Mouse (Mus musculus) testis, adult 2 months (tissue): ENCODE data around the gene Brinp2.

Experiments
- CTCF ChIP-seq: fragments of 200-500 bp; IDR thresholded peaks from 2 replicates; pipeline ENCODE4 v1.5.1; 2012; ENCODE audit warnings: low read depth, mild to moderate bottlenecking, inconsistent platforms, low read length, moderate library complexity; ENCODE audit not compliant: control insufficient read depth, insufficient read depth, insufficient replicate concordance
- POLR2A ChIP-seq: fragments of 200-500 bp; IDR thresholded peaks from 2 replicates; pipeline ENCODE4 v1.6.1; 2012; ENCODE audit warnings: low read depth, mild to moderate bottlenecking, inconsistent platforms, low read length, moderate library complexity; ENCODE audit not compliant: control insufficient read depth

- TF ChIP-seq CTCF: peak; percentile 45; the same call in 1 of the 2 replicates
- TF ChIP-seq POLR2A: no peak
Observed at GRCm38 (mm10) chr1:158214743-158215142, 141.4 kb downstream of the Brinp2 start.
